Mouse (Mus musculus) midbrain, embryonic 13.5 days (tissue): ENCODE results near the gene Cebpb. TPM values are rescaled to one million over a fixed set of nuclear protein-coding genes. Genes with fewer than 3 reads are reported as not detected.

Experiments
- ATAC-seq: fragments of 200-750 bp; cut with Nextera tagmentation; 2 replicates; pipeline ENCODE4 v1.8.0; 2017; ENCODE audit warnings: mild to moderate bottlenecking, moderate TSS enrichment, moderate library complexity
- H3K27ac ChIP-seq: fragments of 300-500 bp; sonication (generic); 2 replicates; pipeline ENCODE4 v1.5.1; 2015; ENCODE audit warnings: inconsistent platforms, mild to moderate bottlenecking, moderate library complexity
- H3K27me3 ChIP-seq: fragments of 300-500 bp; sonication (generic); 2 replicates; pipeline ENCODE4 v1.6.1; 2015; ENCODE audit warnings: mild to moderate bottlenecking, inconsistent platforms
- H3K36me3 ChIP-seq: fragments of 300-500 bp; sonication (generic); 2 replicates; pipeline ENCODE4 v1.6.1; 2015; ENCODE audit warnings: mild to moderate bottlenecking, inconsistent platforms
- H3K4me1 ChIP-seq: fragments of 300-500 bp; sonication (generic); replicated peaks from 2 replicates; pipeline ENCODE4 v1.6.1; 2015; ENCODE audit warnings: inconsistent platforms
- H3K4me2 ChIP-seq: fragments of 300-500 bp; sonication (generic); replicated peaks from 2 replicates; pipeline ENCODE4 v1.6.1; 2015; ENCODE audit warnings: moderate library complexity, mild to moderate bottlenecking, inconsistent platforms
- H3K4me3 ChIP-seq: fragments of 300-500 bp; sonication (generic); replicated peaks from 2 replicates; pipeline ENCODE4 v1.5.1; 2015; ENCODE audit warnings: mild to moderate bottlenecking, inconsistent platforms
- H3K9ac ChIP-seq: fragments of 300-500 bp; sonication (generic); replicated peaks from 2 replicates; pipeline ENCODE4 v1.6.1; 2015; ENCODE audit warnings: mild to moderate bottlenecking, inconsistent platforms
- H3K9me3 ChIP-seq: fragments of 300-500 bp; sonication (generic); 2 replicates; pipeline ENCODE4 v1.6.1; 2016; ENCODE audit warnings: mild to moderate bottlenecking, inconsistent platforms
- WGBS: fragments of 180-500 bp; shearing (Covaris S2); methylation state at CpG from one replicate; pipeline ENCODE4 v1.1.7; 2015; 5-methylcytosine and 5-hydroxymethylcytosine counted together
- polyA plus RNA-seq: library from polyadenylated mRNA; unstranded; fragments of >200 nt; fragmentation: Nextera tagmentation; extraction: Ambion mirVana; gene quantifications from 2 replicates; pipeline ENCODE4 v1.2.1, GENCODE M21; 2015

Gene Cebpb
- polyA plus RNA-seq, 1 experiment from 2014 or later, result 0.20 TPM

DNA sequence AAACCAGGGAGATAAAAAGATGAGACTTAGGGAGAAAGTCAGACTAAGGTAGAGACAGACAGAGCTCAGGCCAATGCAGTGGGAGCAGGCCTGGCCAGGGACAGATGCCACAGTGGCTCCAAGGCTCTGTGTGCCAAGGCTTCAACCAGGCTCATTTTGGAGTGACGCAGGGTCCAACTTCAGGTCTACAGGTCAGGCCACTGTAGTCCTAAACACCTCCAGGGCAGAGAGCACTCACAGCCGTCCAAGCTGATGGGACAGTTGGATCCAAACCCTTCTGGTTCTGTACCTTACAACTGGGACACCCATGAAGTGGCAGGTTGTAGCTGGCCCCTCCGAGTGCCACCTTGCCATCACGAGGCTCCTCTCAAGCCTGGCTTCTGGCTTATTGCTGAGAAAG is 30.7 kb upstream of the Cebpb start:
- H3K4me1 ChIP-seq, result peaks cover 30% of the 10 kb centered on the region
- no peak overlapping the region for H3K4me2 ChIP-seq
- peaks cover 22% of the 10 kb centered on the region for H3K36me3 ChIP-seq
- no peak overlapping the region for H3K4me3 ChIP-seq
- peaks cover 9% of the 10 kb centered on the region for H3K27me3 ChIP-seq
- H3K9me3 ChIP-seq, result no peaks in the 10 kb centered on the region
- H3K27ac ChIP-seq, result no peak overlapping the region
- ATAC-seq, result no peak
- 95% methylated on average over 4 of the region's 4 CpGs for WGBS
- H3K9ac ChIP-seq, result no peak overlapping the region

DNA sequence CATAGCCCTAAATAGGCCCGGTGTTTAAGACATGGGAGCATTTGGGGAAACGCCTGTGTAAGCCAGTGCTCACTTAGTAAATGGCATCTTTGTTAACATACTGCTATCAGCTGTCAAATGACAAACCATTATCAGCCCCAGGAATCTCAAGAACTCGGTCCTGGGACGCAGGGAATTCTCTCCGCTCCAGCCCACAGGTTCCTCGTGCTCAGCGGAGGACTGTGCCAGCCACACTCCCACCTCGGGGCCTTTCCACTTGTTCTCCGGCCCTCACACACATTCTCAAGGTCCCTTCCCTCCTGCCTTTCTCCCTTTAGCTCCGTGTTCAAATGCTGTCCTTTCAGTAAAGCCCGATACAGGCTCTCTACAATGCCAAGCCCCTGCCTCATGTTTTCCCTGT is 30.0 kb upstream of the Cebpb start:
- Histone ChIP-seq H3K4me1 (peaks cover 30% of the 10 kb centered on the region), H3K4me3 (no peak overlapping the region), H3K36me3 (peaks cover 15% of the 10 kb centered on the region), H3K27me3 (peaks cover 13% of the 10 kb centered on the region), H3K9me3 (no peaks in the 10 kb centered on the region), H3K27ac (no peak overlapping the region), H3K4me2 (0 out of 2 replicates have a peak overlapping the region, but pooled peaks have one; percentile 94), H3K9ac (no peak overlapping the region)
- no peak for ATAC-seq
- 86% methylated on average over 11 of the region's 11 CpGs for WGBS

DNA sequence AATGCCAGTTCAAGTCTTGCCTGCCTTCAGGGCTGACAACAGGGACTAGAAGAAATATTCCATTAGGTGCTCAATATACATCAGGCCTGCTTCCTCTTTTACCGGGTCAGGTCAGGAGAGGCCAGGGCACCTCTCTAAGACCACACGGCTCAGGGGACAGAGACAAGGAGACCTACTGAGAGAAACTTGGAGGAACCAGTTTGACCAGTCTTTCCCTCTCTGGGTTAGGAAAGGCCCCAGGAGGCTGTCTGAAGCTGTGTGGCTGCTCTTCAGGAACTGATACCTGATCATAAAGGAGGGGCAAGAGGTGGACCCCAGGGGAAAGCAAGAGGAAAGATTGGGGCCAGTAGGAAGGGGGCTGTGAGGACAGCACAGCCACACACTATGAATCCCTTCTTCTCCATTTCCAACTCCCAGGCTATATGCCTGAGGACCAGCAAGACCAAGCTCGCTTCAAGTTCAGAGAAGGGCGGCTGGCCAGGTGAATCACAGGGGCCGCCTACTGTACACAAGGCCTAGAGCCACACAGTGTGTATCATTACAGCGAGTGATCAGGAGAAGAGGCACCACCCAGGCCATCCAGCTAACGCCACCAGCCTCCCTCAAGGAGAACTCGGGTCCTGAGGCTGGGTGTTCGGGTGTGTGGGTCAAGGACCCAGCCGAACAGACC is 29.4 kb upstream of the Cebpb start:
- peaks cover 13% of the 10 kb centered on the region for H3K27me3 ChIP-seq
- H3K9me3 ChIP-seq, result no peaks in the 10 kb centered on the region
- 81% methylated on average over 10 of the region's 10 CpGs for WGBS
- peak overlapping the region; percentile 94 for H3K4me2 ChIP-seq
- ATAC-seq, result no peak
- H3K27ac ChIP-seq, result no peak overlapping the region
- peak overlapping the region; percentile 74; the same call in 1 of the 2 replicates for H3K4me3 ChIP-seq
- peaks cover 9% of the 10 kb centered on the region for H3K36me3 ChIP-seq
- H3K4me1 ChIP-seq, result peaks cover 30% of the 10 kb centered on the region
- peak overlapping the region; percentile 84 for H3K9ac ChIP-seq

DNA sequence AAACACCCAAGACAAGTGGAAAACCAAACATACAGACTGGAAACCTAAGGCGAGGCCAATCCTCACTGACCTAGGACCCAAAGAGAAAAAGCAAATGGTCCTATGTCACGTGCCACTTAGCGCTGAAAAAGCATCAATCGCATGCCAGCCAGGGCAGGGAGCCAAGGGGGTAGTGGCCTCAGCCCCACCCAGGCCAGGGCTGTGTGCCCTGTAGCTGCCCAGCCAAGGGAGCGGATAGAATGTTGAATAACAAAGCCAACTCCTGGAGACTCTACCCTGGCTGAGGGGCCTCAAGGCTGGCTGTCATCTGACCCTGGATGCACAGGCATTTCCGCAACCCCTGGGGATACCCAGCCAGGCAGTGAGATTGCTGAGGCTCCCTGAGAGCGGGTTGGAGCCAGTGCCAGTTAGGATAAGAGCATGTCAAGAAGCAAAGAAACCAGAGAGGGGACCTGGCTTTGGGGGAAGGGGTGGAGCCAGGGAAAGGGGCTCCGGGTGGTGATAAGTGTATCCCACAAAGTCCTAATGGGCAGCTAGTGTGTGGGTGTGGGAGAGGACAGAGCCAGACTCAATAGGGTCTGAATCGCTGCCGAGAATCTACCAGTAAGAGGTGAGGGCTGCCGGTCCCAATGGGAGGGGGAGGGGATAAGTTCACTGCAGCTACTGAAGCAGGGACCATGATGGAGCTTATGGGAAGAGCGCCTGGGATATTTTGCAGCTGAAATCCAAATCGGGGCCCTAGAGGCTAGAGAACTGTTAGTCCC is 28.7 kb upstream of the Cebpb start:
- Histone ChIP-seq H3K9ac (peak overlapping the region; percentile 84), H3K27ac (0 out of 2 replicates have a peak overlapping the region, but pooled peaks have one; percentile 35), H3K9me3 (no peaks in the 10 kb centered on the region), H3K36me3 (peaks cover 5% of the 10 kb centered on the region; the same call in 1 of the 2 replicates), H3K27me3 (peaks cover 13% of the 10 kb centered on the region), H3K4me2 (peak overlapping the region; percentile 94), H3K4me1 (peaks cover 30% of the 10 kb centered on the region), H3K4me3 (peak overlapping the region; percentile 74)
- 26% methylated on average over 13 of the region's 13 CpGs for WGBS
- 0 out of 2 replicates have a peak, but pooled peaks have one; percentile 10 for ATAC-seq

DNA sequence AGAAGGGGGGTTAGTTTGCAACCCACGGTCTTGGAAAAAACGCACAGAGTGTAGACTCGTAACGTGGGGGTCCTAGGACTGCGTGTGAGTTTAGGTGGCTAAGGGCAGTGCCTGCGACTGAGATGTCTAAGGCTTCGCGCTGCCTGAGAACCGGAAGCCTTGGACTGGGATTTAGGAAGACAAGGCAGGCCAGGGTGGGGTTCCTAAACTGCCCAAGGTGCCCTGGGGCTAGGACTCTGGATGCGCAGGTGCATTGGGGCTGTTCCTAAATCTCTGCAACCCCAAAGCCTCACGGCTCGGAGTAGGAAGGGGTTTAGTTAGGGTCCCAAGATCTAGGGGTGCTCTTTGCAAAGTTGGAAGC is 28.1 kb upstream of the Cebpb start:
- H3K9ac ChIP-seq, result peak overlapping the region; percentile 84
- H3K27me3 ChIP-seq, result peaks cover 13% of the 10 kb centered on the region
- peaks cover 5% of the 10 kb centered on the region; the same call in 1 of the 2 replicates for H3K36me3 ChIP-seq
- peak overlapping the region; percentile 94 for H3K4me2 ChIP-seq
- H3K27ac ChIP-seq, result 0 out of 2 replicates have a peak overlapping the region, but pooled peaks have one; percentile 35
- peak; percentile 13 for ATAC-seq
- no peaks in the 10 kb centered on the region for H3K9me3 ChIP-seq
- H3K4me1 ChIP-seq, result peaks cover 30% of the 10 kb centered on the region
- H3K4me3 ChIP-seq, result peak overlapping the region; percentile 74
- 2% methylated on average over 12 of the region's 12 CpGs for WGBS

DNA sequence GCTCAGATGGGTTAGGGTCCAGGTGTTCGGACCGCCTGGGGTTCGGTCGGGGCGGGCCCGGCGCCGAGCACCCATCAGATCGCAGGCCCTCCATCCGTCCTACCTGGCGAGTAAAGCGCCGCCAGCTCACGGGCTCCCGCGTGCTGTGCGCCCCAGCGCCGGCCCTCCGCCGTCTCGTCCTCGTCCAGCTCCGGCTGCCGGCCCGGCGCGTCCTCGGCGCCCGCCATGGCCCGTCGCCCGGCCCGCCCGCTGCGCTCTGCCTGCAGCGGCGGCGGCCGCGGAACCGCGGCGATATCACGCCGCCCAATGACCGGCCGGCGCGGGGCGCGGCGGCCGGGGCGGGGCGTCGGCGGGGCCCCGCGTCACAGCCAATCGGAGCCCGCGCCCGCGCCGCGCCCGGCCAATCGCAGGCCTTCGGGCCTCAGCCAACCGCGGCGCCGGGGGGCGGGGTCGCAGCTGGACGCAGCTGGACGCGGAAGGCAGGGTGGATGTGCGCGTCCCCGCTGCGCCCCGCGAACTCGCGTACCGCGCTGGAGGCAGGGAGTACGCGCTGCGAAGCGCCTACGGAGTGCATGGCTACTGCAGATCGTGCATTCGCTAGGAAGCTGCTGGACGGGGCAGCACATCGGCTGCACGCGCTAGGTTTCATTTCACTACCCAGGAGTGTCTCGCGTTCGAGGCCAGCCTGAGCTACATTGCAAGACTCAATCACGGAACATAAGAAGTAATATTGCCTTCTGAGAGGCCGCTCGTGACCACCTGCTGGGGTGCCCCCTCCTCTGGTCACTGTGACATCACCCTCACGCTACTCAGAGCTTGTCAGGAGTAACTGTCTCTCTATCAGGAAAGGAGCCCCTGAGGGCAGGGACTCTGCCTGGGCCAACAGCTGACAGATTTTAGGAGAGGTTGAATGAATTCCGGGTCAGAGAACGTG is 27.2 kb upstream of the Cebpb start, which contains the start of gene Gm20431:
Gene Gm20431, minus strand, starts transcription at position 227 of the 934 bp plus-strand sequence.
- WGBS, result under 1% methylated on average over 104 of the region's 110 CpGs
- Histone ChIP-seq H3K4me2 (peak within 1 kb of the TSS; percentile 94), H3K4me1 (peaks cover 29% of the 10 kb centered on the region), H3K27me3 (peaks cover 13% of the 10 kb centered on the region), H3K4me3 (peak within 1 kb of the TSS; percentile 74), H3K36me3 (peaks cover 4% of the 10 kb centered on the region; the same call in 1 of the 2 replicates), H3K9me3 (no peaks in the 10 kb centered on the region), H3K27ac (peak within 1 kb of the TSS; percentile 64), H3K9ac (peak within 1 kb of the TSS; percentile 84)
- peak; percentile 95 for ATAC-seq

DNA sequence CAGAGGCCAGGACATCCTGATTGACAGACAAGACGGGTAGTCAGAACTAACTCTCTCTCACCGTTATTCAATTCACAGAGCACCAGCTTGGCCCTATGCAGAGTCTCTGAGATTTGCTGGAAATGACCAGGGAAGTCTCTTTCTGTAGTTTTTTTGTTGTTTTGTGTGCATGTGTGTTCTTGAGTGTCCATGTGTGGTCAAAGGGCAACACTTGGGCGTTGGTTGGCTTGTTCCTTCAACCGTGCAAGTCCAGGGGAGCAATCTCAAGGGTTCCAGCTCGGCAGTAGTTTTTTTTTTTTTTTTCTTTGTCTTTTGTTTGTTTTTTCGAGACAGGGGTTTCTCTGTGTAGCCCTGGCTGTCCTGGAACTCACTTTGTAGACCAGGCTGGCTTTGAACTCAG is 26.0 kb upstream of the Cebpb start:
- Histone ChIP-seq H3K4me1 (peaks cover 24% of the 10 kb centered on the region), H3K4me2 (no peak overlapping the region), H3K4me3 (no peak overlapping the region), H3K36me3 (no peaks in the 10 kb centered on the region), H3K9me3 (no peaks in the 10 kb centered on the region), H3K27me3 (peaks cover 13% of the 10 kb centered on the region), H3K27ac (no peak overlapping the region), H3K9ac (no peak overlapping the region)
- no peak for ATAC-seq
- 50% methylated on average over 6 of the region's 6 CpGs for WGBS

DNA sequence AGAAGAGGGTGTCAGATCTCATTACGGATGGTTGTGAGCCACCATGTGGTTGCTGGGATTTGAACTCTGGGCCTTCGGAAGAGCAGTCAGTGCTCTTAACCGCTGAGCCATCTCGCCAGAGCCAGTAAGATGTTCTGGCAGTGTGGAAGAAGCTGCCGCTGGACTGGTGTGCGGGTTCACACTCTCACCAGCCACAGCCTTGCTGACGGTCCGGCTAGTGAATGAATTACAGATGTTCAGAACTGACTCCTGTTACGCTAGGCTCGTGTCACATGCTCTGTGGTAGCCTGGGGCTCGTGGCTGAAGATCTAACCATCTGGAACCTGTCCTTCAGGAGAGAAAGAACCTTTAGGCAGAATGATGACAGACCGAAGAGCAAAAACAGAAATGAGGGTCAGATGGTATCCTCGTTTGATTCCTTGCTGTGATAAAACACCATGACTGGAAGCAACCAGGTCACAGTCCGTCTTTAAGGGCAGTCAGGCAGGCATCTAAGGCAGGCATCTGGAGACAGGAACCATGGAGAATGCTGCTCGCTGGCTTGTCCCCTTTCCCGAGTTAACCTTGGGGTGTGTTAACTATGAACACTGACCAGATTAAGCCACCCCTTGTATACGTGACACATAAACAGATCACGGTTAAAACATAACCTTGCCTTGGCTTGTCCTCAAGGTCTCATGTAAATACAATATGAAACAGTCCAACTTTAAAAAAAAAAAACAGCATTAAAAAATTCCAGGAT is 22.6 kb upstream of the Cebpb start:
- 85% methylated on average over 18 of the region's 18 CpGs for WGBS
- Histone ChIP-seq H3K4me2 (no peak overlapping the region), H3K4me1 (peaks cover 5% of the 10 kb centered on the region), H3K36me3 (no peaks in the 10 kb centered on the region), H3K9ac (no peak overlapping the region), H3K27me3 (peaks cover 13% of the 10 kb centered on the region), H3K4me3 (no peak overlapping the region), H3K27ac (no peak overlapping the region), H3K9me3 (no peaks in the 10 kb centered on the region)
- ATAC-seq, result no peak

DNA sequence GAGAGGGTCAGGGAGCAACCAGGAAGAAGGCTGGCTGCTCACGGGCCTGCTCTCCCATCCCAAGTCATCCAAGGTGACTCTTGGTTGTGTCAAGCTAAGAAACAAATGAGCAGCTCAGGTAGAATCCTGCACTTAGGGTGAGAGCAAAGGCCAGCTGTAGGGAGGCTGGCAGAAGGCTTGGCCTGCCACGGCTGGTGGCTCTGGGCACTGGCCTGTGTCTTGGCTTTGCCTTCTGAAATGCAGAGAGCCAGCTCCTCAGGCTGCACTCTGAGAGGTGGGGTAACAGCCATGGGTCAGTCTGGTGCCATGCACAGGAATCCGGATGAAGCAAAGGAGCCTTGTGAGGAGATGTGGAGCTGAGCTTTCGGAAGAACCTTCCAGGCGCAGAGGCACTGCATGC is 20.3 kb upstream of the Cebpb start:
- H3K4me3 ChIP-seq, result no peak overlapping the region
- peaks cover under 1% of the 10 kb centered on the region; the same call in 1 of the 2 replicates for H3K27me3 ChIP-seq
- H3K36me3 ChIP-seq, result no peaks in the 10 kb centered on the region
- no peak overlapping the region for H3K4me2 ChIP-seq
- H3K4me1 ChIP-seq, result peaks cover 9% of the 10 kb centered on the region
- no peaks in the 10 kb centered on the region for H3K9me3 ChIP-seq
- no peak overlapping the region for H3K9ac ChIP-seq
- 90% methylated on average over 5 of the region's 5 CpGs for WGBS
- H3K27ac ChIP-seq, result no peak overlapping the region
- ATAC-seq, result no peak

DNA sequence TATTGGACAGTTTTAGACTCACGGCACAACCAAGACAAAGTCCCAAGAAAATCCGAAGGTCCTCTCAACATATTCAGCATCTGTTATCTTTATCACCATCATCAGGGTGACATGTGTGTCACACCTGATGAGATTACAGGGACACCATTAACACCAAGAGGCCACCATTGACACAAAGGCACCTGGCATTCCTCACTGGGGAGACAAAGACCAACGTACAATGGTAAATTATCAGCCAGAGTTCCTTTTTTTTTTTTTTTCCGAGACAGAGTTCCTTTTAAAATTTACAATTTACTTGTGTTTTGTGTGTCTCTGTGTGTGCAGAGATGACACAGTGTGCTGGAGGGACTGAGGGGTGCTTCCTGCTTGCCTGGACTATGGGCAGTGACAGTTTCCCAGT is 19.3 kb upstream of the Cebpb start:
- H3K4me1 ChIP-seq, result peaks cover 9% of the 10 kb centered on the region
- H3K4me2 ChIP-seq, result no peak overlapping the region
- H3K9me3 ChIP-seq, result no peaks in the 10 kb centered on the region
- no peaks in the 10 kb centered on the region for H3K36me3 ChIP-seq
- no peak overlapping the region for H3K9ac ChIP-seq
- no peak for ATAC-seq
- 76% methylated on average over 4 of the region's 4 CpGs for WGBS
- no peak overlapping the region for H3K27ac ChIP-seq
- no peak overlapping the region for H3K4me3 ChIP-seq
- H3K27me3 ChIP-seq, result no peaks in the 10 kb centered on the region

DNA sequence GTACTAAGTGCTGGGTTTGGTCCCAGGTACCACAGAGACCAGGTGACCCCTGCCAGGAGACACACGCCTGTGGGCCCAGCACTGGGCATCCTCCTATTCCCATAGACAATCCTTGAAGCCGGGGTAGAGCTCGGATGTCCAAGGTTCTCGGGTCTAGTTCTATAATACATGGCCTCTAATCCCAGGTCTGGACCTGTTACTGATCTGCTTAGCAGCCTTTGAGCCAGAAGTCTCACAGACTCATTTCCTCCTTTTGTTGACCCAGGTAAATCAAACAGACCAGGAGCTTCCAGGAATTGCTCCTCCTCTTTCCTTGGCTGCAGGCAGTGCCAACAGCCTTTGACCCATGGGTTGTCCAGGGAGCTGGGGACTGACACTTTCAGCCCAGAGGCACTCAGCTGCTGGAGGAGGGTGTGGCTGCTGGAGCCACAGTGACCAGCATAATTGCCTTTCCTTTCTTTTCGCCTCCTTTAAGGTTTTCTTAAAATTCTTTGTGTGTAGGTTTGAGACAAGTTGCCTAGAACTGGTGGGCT is 17.5 kb upstream of the Cebpb start:
- H3K4me2 ChIP-seq, result no peak overlapping the region
- no peak overlapping the region for H3K4me3 ChIP-seq
- H3K9ac ChIP-seq, result no peak overlapping the region
- WGBS, result 88% methylated on average over 5 of the region's 5 CpGs
- no peaks in the 10 kb centered on the region for H3K36me3 ChIP-seq
- no peaks in the 10 kb centered on the region for H3K9me3 ChIP-seq
- peaks cover 9% of the 10 kb centered on the region for H3K4me1 ChIP-seq
- H3K27ac ChIP-seq, result no peak overlapping the region
- ATAC-seq, result no peak
- no peaks in the 10 kb centered on the region for H3K27me3 ChIP-seq
